Mouse (Mus musculus) cerebellum, adult 2 months (tissue): ENCODE measurements around the gene 4933406M09Rik.

Experiments
- CTCF ChIP-seq: fragments of 200-500 bp; IDR thresholded peaks from 2 replicates; pipeline ENCODE4 v1.5.1; 2011; ENCODE audit warnings: low read depth, mild to moderate bottlenecking, control low read depth, low read length, moderate library complexity, borderline replicate concordance; ENCODE audit not compliant: insufficient read depth
- POLR2A ChIP-seq: fragments of 200-500 bp; IDR thresholded peaks from 2 replicates; pipeline ENCODE4 v1.6.1; 2011; ENCODE audit warnings: low read length, control low read depth, borderline replicate concordance; ENCODE audit not compliant: insufficient read depth

- TF ChIP-seq POLR2A (no peak), CTCF (no peak)
These were observed 3.7 kb upstream of the 4933406M09Rik start for GRCm38 (mm10) chr1:134381795-134382625.
